Mouse (Mus musculus) lung, postnatal 0 days (tissue): ENCODE results near the gene Sox6.

Source experiments
- CTCF ChIP-seq: IDR thresholded peaks from 2 replicates; pipeline ENCODE4 v1.5.1; 2016; ENCODE audit warnings: antibody characterized with exemption, mild to moderate bottlenecking
- EP300 ChIP-seq: IDR thresholded peaks from 2 replicates; pipeline ENCODE4 v1.6.1; 2016; ENCODE audit warnings: antibody characterized with exemption, mild to moderate bottlenecking, control low read depth

DNA sequence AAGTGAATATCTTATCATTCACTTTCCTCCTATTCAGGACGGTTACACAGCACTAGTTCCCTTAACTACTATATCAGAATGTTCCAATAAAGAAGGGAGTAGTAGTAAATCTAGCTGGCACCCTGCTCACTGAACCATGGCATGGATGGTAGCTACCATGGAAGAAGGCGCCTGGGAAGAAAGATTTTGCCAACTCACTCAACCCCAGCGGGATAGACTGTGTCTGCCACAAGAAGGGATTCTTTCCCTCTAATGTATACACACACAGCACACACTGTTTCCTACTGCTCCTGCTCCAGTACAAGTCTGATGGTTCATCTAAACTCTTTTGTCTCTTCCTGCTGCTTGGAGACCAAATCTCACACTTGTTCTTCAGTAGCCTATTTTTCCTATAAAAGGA, 147.1 kb downstream of the Sox6 start:
- TF ChIP-seq CTCF (no peak), EP300 (no peak)
